14 mouse cellular contexts compared by ENCODE assay signal in genomic region chr12:112299603-112300002, GRCm38 (mm10).
DNase-seq lines count a peak whose midpoint lies in the region; ATAC-seq lines count a peak whose summit lies in the region.
"Had no signal": no experiment of that assay in that cellular context is flagged by ENCODE, and none has a peak within 500 bp of the region (broad histone marks: within the 10 kb centered on the region; RNA-seq: fewer than 3 reads in every experiment).

No protein-coding gene starts in this region.

- 84% methylated on average over 6 of the region's 6 CpGs for WGBS in neural tube, embryonic 12.5 days
- 59% methylated on average over 6 of the region's 6 CpGs for WGBS in neural tube, embryonic 15.5 days
- WGBS in hindbrain, embryonic 16.5 days: 52% methylated on average over 6 of the region's 6 CpGs
- WGBS in neural tube, embryonic 14.5 days: 67% methylated on average over 6 of the region's 6 CpGs

- ATAC-seq in neural tube, embryonic 12.5 days (ENCODE audit: low FRiP score, low read depth): 0 out of 2 replicates have a peak, but pooled peaks have one; percentile 13
- ATAC-seq in neural tube, embryonic 15.5 days (ENCODE audit: low FRiP score): no peak; the same call in 1 of the 2 replicates
- ATAC-seq in hindbrain, embryonic 16.5 days: peak; percentile 65
- peak; percentile 42; the same call in 1 of the 2 replicates for ATAC-seq in neural tube, embryonic 14.5 days (ENCODE audit: low read depth)

- DNase-seq in adrenal gland, postnatal 10 days: peak; percentile 13
- no peak for DNase-seq in adrenal gland, adult (ENCODE audit: inconsistent age in 2 of 2, low spot score in 1 of 2)
- DNase-seq in yolk sac, embryonic 10.5 days (ENCODE audit: low spot score): no peak
- no peak for DNase-seq in left cerebral cortex, postnatal 36 days (ENCODE audit: low spot score in 2 of 2)
- DNase-seq: adrenal gland, adult 8-10 months; gastrocnemius, adult 2 months; heart, adult 2 months; heart, postnatal 10 days; lung, postnatal 36 days had no signal

- no peaks in the 10 kb centered on the region for H3K36me3 ChIP-seq in neural tube, embryonic 12.5 days
- no peaks in the 10 kb centered on the region for H3K36me3 ChIP-seq in neural tube, embryonic 15.5 days
- no peaks in the 10 kb centered on the region for H3K36me3 ChIP-seq in hindbrain, embryonic 16.5 days (ENCODE audit: control insufficient read depth, insufficient read depth, low read length)
- H3K36me3 ChIP-seq in neural tube, embryonic 14.5 days (ENCODE audit: control insufficient read depth, insufficient read depth, low read length): no peaks in the 10 kb centered on the region

- no peak overlapping the region for H3K4me2 ChIP-seq in neural tube, embryonic 12.5 days (replicated peaks)
- no peak overlapping the region for H3K4me2 ChIP-seq in neural tube, embryonic 15.5 days
- no peak overlapping the region for H3K4me2 ChIP-seq in hindbrain, embryonic 16.5 days (ENCODE audit: low read length)
- H3K4me2 ChIP-seq in neural tube, embryonic 14.5 days (ENCODE audit: low read depth, low read length): no peak overlapping the region
- H3K4me2 ChIP-seq: liver, embryonic 11.5 days had no signal

- H3K4me1 ChIP-seq in neural tube, embryonic 12.5 days: peaks cover 30% of the 10 kb centered on the region
- peaks cover 28% of the 10 kb centered on the region for H3K4me1 ChIP-seq in neural tube, embryonic 15.5 days
- peaks cover 18% of the 10 kb centered on the region for H3K4me1 ChIP-seq in hindbrain, embryonic 16.5 days (ENCODE audit: control insufficient read depth, insufficient read depth, low read depth, low read length)
- H3K4me1 ChIP-seq in neural tube, embryonic 14.5 days (ENCODE audit: control insufficient read depth, insufficient read depth, low read length): peaks cover 15% of the 10 kb centered on the region

- no peak overlapping the region for H3K9ac ChIP-seq in neural tube, embryonic 12.5 days
- no peak overlapping the region for H3K9ac ChIP-seq in neural tube, embryonic 15.5 days (replicated peaks)
- H3K9ac ChIP-seq in hindbrain, embryonic 16.5 days (ENCODE audit: low read depth, low read length): no peak overlapping the region; the same call in 1 of the 2 replicates
- no peak overlapping the region for H3K9ac ChIP-seq in neural tube, embryonic 14.5 days (replicated peaks; ENCODE audit: low read depth, low read length)

- peaks cover 32% of the 10 kb centered on the region for H3K27me3 ChIP-seq in neural tube, embryonic 12.5 days (replicated peaks)
- peaks cover 31% of the 10 kb centered on the region for H3K27me3 ChIP-seq in neural tube, embryonic 15.5 days (replicated peaks)
- 0 out of 2 replicates have a peak, but pooled peaks cover 2% of the 10 kb centered on the region for H3K27me3 ChIP-seq in hindbrain, embryonic 16.5 days (replicated peaks; ENCODE audit: control insufficient read depth, insufficient read depth, low read length)
- 0 out of 2 replicates have a peak, but pooled peaks cover 2% of the 10 kb centered on the region for H3K27me3 ChIP-seq in neural tube, embryonic 14.5 days (ENCODE audit: control insufficient read depth, insufficient read depth, low read length)

- H3K4me3 ChIP-seq in neural tube, embryonic 12.5 days: no peak overlapping the region
- H3K4me3 ChIP-seq in neural tube, embryonic 15.5 days (replicated peaks): no peak overlapping the region
- H3K4me3 ChIP-seq in hindbrain, embryonic 16.5 days (ENCODE audit: low read length): no peak overlapping the region
- H3K4me3 ChIP-seq in neural tube, embryonic 14.5 days (ENCODE audit: low read depth, low read length): no peak overlapping the region
- H3K4me3 ChIP-seq: gastrocnemius, adult 2 months; heart, adult 2 months had no signal

- no peaks in the 10 kb centered on the region for H3K9me3 ChIP-seq in neural tube, embryonic 12.5 days
- no peaks in the 10 kb centered on the region for H3K9me3 ChIP-seq in neural tube, embryonic 15.5 days (replicated peaks)
- H3K9me3 ChIP-seq in hindbrain, embryonic 16.5 days (ENCODE audit: control insufficient read depth, low read length): no peaks in the 10 kb centered on the region
- H3K9me3 ChIP-seq in neural tube, embryonic 14.5 days (ENCODE audit: control insufficient read depth, low read length): no peaks in the 10 kb centered on the region

- H3K27ac ChIP-seq in neural tube, embryonic 12.5 days: no peak overlapping the region
- H3K27ac ChIP-seq in neural tube, embryonic 15.5 days (replicated peaks): no peak overlapping the region
- H3K27ac ChIP-seq in hindbrain, embryonic 16.5 days (ENCODE audit: low read depth, low read length): no peak overlapping the region
- H3K27ac ChIP-seq in neural tube, embryonic 14.5 days (ENCODE audit: low read depth, low read length): no peak overlapping the region
- H3K27ac ChIP-seq: gastrocnemius, adult 2 months; heart, adult 2 months had no signal

- intact Hi-C loops in left cerebral cortex, postnatal 36 days (cut with DNase I): no loop called here
